In genomic region chr3:87816646-87817093, GRCm38 (mm10) we compare ENCODE assay signal across 7 mouse cellular contexts. TPM values are rescaled to one million over a fixed set of nuclear protein-coding genes. Genes with fewer than 3 reads are reported as not detected.
DNase-seq lines count a peak whose midpoint lies in the region; ATAC-seq and TF ChIP-seq lines count a peak whose summit lies in the region.

No protein-coding gene starts in this region.

- peak; percentile 67 to 74 for DNase-seq in adrenal gland, adult 18-20 months (ENCODE audit: low spot score in 2 of 2)
- peak; percentile 73 for DNase-seq in gastrocnemius, postnatal 14 days
- peak; percentile 94 for DNase-seq in induced T-regulatory cell, adult 2 months (ENCODE audit: low read depth)
- peak; percentile 62 to 74 for DNase-seq in left cerebral cortex, adult 2 months (ENCODE audit: extremely low spot score in 1 of 2, low spot score in 2 of 2)
- peak; percentile 67 for DNase-seq in right cerebral cortex, postnatal 14 days

- intact Hi-C loops in gastrocnemius, postnatal 14 days (cut with DNase I; ENCODE audit: low total_unique reads): loop anchor here (10.0 kb wide), 1 partner anchor 62 kb away; no protein-coding TSS in a partner anchor
- intact Hi-C loops in left cerebral cortex, adult 2 months (cut with DNase I): loop anchor here (1.0 kb wide), 3 partner anchors 21 to 60 kb away; partner anchors contain the start of gene Ntrk1

- no peak overlapping the region for H3K27ac ChIP-seq in cortical plate, adult 2 months (ENCODE audit: insufficient read depth, low read length)
- no peak overlapping the region for H3K27ac ChIP-seq in left cerebral cortex, adult 2 months

- peak; percentile 92 for TF ChIP-seq CTCF in cortical plate, adult 2 months (IDR thresholded peaks at IDR 0.05; ENCODE audit: extremely low read depth, insufficient read depth, low read length)
- peak; percentile 86 for TF ChIP-seq CTCF in left cerebral cortex, adult 2 months (IDR thresholded peaks at IDR 0.05)

- H3K4me3 ChIP-seq in cortical plate, adult 2 months (ENCODE audit: insufficient read depth, low read length): no peak overlapping the region
- no peak overlapping the region for H3K4me3 ChIP-seq in left cerebral cortex, adult 2 months

- no peaks in the 10 kb centered on the region for H3K4me1 ChIP-seq in cortical plate, adult 2 months (ENCODE audit: control insufficient read depth, insufficient read depth, low read length)

- no peak for TF ChIP-seq POLR2A in cortical plate, adult 2 months (IDR thresholded peaks at IDR 0.05; ENCODE audit: extremely low read depth, insufficient read depth, low read length)

- ATAC-seq in megakaryocyte progenitor cell, adult 5-6 weeks (replicated peaks; ENCODE audit: poor library complexity): peak; percentile 97

RNA-seq across cellular contexts. Expression of gene Pear1, which starts 7.4 kb away (rescaled TPM):
- total RNA-seq in adrenal gland, adult 18-20 months (2021): 10 to 100 TPM; 20.0 to 20.8 TPM
- 9.6 and 9.9 TPM in 2 replicates for polyA plus RNA-seq in cortical plate, adult 2 months (2012; rRNA removed)
- 10 to 100 TPM; 14.4 to 17.9 TPM for total RNA-seq in gastrocnemius, postnatal 14 days (2021)
- total RNA-seq in left cerebral cortex, adult 2 months (2021): 1 to 10 TPM; 7.8 to 7.9 TPM
- 3.4 and 4.3 TPM in 2 replicates for total RNA-seq in megakaryocyte progenitor cell, adult 5-6 weeks (2015)
- 0.46 and 3.4 TPM in 2 replicates for total RNA-seq in megakaryocyte progenitor cell, adult 5-6 weeks (2017)

RNA-seq across cellular contexts. Expression of gene Insrr, which starts 19.9 kb away (rescaled TPM):
- total RNA-seq in adrenal gland, adult 18-20 months (2021): 1 to 10 TPM in 1 of 2 experiments, under 1 TPM in 1; 0.76 to 1.2 TPM
- polyA plus RNA-seq in cortical plate, adult 2 months (2012; rRNA removed): 0.25 and 0.27 TPM in 2 replicates
- total RNA-seq in gastrocnemius, postnatal 14 days (2021): under 1 TPM; 0.25 to 0.35 TPM
- total RNA-seq in left cerebral cortex, adult 2 months (2021): under 1 TPM; 0.54 to 0.72 TPM
- 0.05 TPM in 1 of 2 replicates, not detected in the other for total RNA-seq in megakaryocyte progenitor cell, adult 5-6 weeks (2015)
- total RNA-seq in megakaryocyte progenitor cell, adult 5-6 weeks (2017): not detected in 2 replicates

RNA-seq across cellular contexts. Expression of gene Ntrk1, which starts 21.7 kb away (rescaled TPM):
- 10 to 100 TPM in 1 of 2 experiments, 1 to 10 TPM in 1; 7.1 to 12.5 TPM for total RNA-seq in adrenal gland, adult 18-20 months (2021)
- 0.40 TPM in 1 of 2 replicates, not detected in the other for polyA plus RNA-seq in cortical plate, adult 2 months (2012; rRNA removed)
- not detected for total RNA-seq in gastrocnemius, postnatal 14 days (2021)
- total RNA-seq in left cerebral cortex, adult 2 months (2021): under 1 TPM; 0.14 to 0.47 TPM
- not detected in 2 replicates for total RNA-seq in megakaryocyte progenitor cell, adult 5-6 weeks (2015)
- not detected in 2 replicates for total RNA-seq in megakaryocyte progenitor cell, adult 5-6 weeks (2017)

RNA-seq across cellular contexts. Expression of gene Sh2d2a, which starts 29.9 kb away (rescaled TPM):
- total RNA-seq in adrenal gland, adult 18-20 months (2021): under 1 TPM; 0.33 to 0.80 TPM
- 0.04 TPM in 1 of 2 replicates, not detected in the other for polyA plus RNA-seq in cortical plate, adult 2 months (2012; rRNA removed)
- total RNA-seq in gastrocnemius, postnatal 14 days (2021): under 1 TPM in 1 of 2 experiments, not detected in 1; 0.06 TPM
- not detected for total RNA-seq in left cerebral cortex, adult 2 months (2021)
- 0.12 TPM in 1 of 2 replicates, not detected in the other for total RNA-seq in megakaryocyte progenitor cell, adult 5-6 weeks (2015)
- total RNA-seq in megakaryocyte progenitor cell, adult 5-6 weeks (2017): not detected in 2 replicates

Comparison
In these comparisons a context has a peak if more than half of its experiments do, and no peak if none do; other contexts are left out.
1. RNA of gene Ntrk1, which starts 21.7 kb away (total RNA-seq): 7.1 to 12.5 TPM in adrenal gland, adult 18-20 months; 0.14 to 0.47 TPM in left cerebral cortex, adult 2 months, not detected in gastrocnemius, postnatal 14 days and not detected in megakaryocyte progenitor cell, adult 5-6 weeks; every median in the first group is over 4 times any median in the second.
2. Peak in every context shown above with its lines, with median percentiles within 50 percentile points of each other: DNase-seq.